Mouse (Mus musculus) CD4-positive helper T cell, adult 2 months (primary cell): ENCODE data around the gene Sumf1.

Source experiments
- DNase-seq: peaks from one replicate; pipeline ENCODE4 v3.0.0-alpha.2; 2012; ENCODE audit warnings: low read depth, missing footprints, low spot score

Gene Sumf1

DNA sequence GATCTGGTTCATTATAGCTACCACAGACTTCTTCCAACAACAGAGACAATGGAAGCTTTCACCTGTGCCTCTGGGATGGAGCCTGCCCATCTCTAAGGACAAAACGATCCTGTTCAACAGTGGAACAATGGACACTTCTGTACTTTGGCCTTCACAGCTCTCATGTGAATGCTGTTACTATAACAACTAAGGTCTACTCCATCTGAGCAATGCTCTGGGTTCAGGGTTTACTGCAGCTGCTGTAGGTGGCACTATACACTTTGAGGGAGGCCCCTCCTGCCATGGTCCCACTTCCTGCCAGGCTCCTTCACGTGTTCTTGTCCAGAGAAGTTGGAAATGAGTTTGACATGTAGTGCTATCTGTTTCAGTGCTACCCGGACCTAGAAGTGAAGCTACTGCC, 36.9 kb downstream of the Sumf1 start:
- DNase-seq = no peak

DNA sequence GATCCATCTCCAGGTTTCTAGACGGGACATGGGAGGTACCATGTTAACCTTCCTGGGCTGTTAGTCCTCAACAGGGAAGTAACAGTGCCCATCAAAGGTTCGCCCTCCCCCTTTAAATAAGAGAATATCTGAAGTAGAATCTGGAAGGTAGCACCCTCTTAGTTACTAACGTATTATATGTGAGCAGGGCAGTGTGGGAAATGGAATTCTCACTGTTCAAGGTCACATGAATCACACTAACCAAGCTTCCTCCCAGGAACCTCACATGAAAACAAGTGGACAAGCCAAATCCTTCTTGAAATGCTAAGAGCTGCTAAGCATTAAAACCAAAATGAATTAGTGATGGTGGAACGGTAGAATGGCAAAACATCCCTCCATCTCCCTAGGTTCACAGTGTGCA, 38.7 kb downstream of the Sumf1 start:
- DNase-seq = no peak

DNA sequence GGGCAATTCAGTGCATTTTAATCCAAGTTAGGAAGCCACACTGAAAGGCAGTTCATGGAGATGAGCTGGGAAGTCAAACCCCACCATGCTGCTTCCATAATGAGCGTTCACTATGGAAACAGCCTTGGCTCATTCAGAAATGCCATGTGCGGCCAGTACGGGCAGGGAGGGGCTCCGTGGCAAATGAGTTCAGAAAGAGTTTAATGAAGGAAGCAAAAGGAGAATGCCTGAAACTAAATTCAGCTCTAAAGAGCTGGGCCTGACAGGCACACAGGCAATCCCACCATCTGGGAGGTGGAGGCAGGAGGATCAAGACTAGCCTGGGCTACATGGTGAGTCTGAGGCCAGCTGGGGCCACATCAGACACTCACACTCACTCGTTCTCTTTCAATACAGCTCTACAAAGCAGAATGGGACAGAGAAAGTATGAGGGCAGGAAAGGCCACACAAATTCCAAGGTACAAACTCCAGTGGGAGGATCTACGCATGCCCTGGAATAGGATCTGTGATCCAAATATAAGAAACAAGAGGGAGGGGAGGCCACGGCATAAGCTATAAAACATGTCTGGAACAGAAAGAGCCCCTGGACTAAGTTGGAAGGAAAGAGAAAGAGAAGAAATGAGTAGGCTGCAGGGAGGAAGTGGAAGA, 39.3 kb downstream of the Sumf1 start:
- DNase-seq = no peak

DNA sequence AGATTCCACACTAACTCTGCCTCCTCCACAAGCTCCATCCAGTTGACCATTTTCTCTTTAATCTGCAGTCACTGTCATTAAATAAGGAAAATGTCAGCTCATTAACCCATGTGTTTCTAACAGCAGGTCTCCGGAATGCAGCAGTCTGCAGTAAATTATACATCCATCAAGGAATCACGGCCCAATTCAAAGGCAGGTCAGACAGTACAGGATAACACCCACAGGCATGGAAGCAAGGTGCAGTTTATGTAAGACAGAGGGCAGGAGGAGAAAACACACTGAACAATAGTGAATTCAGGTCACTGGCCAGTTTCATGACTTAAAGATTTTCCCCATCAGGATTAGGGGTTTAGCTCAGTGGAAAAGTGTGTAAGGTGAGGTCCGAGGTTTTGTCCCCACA, 40.1 kb downstream of the Sumf1 start:
- no peak for DNase-seq

DNA sequence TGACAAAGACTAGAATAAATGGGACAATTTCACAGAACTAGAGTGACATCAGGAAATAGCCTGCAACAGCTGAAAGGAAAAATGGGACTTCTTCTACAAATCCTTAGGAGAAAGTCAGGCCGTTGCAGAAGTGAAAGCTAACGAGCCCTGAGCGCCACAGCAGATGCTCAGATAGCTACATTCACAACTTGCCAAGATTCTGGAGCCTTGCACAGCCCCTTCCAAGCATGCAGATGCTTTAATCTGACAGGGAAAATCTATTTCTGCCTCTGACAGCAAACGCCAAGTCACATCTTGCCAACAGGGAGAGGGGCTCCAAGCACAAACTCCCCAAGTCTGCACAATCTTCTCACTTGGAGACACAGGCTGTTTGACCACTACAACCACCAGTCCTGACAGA, 42.6 kb downstream of the Sumf1 start:
- DNase-seq = no peak

DNA sequence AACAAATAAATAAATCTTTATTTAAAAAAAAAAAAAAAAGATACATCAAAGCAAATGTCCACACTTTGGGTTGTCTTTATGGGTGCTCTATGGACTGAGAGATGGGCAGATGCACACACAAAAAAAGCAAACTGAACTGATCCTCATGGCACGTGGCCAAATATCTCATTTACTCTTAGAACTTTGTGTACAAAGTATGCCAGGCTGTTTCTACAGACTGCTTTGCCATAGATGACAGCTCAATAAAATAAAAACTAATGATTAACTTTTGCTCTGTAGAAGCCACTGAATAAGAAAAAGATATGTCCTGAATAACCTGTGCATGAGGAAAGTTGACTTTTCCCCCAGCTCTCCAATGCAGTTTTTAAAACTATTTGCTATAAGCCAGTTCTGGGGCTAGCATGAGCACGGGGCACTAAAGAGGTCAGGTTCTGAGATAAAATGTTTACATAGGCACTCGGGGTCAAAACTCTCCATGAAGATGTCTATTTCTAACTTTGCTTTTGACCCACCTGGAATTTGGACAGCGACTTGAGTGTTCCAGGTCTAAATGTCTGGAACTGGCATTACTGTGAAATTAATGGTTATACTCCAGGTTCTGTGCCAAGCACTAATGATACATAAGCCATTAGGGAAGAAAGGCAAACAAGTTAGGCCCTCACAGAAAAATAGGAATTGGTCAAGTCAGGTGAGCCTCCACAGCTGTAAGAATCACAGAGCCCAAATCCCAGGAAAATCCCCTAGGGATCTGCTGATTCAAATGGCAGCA, 44.5 kb downstream of the Sumf1 start:
- no peak for DNase-seq

DNA sequence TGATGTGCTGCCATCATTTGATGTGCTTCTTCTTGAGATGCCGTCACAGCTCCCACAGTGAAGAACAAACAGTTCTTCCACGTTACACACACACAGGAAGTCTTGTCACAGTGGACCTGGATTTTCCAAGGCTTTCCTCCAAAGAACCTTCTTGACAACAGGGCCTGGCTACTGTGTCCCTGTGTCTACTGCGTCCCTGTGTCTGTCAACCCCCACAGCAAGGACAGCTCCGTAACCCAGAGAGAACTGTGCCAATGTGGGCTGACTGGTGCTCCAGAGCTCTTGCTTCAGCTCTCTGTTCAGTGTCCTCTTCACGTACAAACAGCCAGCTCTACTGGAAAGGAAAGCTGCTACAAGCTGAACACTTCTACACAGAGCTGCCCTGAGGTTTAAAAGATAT, 48.4 kb downstream of the Sumf1 start:
- no peak for DNase-seq

DNA sequence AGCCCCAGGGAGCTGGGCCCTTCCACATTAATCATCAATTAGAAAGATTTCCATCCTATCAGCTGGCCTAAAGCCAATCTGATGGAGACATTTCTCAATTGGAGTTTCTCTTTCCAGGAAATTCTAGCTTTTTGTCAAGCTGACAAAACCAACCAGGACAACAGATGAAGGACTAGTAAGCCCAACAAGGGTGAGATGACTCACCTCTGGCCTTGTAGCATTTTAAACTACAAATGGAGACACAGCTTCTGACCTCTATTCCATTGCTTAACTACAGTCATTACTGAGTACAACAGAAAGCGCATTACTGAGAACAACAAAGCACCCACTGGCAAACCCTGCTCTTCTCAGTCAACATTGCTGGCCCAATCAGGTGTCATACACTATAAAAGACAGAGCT, 49.1 kb downstream of the Sumf1 start:
- DNase-seq = no peak

DNA sequence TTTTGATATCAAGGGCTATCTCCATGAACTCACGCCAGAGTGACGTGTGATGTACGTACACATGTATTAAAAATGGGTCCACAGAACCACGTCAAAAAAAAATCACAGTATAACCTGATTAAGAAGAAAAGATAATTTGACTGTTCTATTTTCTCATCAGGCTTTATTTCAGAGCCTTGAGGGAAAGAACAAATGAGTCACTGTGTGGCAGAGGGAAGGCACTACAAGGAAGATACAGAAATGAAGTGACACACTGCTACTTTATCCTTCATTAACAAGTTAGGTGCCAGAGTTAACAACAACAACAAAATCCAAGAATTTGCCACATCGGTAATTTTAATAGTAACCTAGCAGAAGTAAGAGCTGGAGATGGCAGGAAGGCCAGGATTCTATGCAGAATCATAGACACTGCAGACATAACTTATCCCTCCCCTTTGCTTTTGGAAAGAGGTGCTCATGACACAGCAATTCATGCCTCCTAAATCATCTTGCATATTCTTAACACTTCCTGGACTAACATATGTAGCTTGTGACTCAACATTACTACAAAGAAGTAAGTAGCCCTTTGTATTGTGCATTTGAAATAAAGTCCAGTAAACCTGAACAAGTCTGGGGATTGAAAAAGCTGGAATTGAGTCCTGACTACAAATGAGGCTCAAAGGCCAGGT, 53.0 kb downstream of the Sumf1 start:
- no peak for DNase-seq

DNA sequence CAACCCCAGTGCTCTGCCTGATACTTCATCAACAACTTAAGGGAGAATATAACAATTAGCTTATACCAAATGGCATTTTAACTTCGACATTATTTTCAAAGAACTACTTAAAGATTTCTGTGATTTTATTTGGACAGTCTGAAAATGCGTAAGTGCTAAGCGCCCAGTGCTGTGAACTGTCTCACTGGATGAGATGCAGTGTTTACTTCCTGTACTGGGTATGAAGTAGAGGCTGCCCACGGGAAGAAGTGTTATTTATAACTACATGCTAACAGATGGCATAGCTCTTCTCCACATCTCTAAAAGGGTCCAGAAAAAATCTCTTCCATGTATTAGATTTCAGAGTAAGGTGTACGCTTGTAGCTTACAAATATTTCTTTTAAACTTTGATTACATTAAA, 54.7 kb downstream of the Sumf1 start:
- no peak for DNase-seq

DNA sequence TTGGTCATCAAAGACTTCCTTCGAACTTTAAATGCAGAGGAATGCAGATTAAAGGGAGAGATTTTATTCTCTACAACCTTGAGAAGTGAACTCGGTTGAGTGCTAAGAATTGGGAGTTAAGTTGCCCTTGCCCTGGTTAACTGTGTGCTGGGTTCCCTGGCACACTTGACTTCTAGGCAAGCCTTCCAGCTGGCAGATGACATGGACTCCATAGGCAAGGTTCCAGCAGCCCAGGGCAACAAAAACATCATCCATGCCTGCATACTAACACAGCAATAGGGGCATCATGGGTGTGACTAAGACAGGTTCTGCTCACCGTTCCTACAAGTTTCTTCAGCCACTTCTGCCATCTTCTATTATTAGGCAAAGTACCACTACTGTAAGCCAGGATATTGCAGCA, 58.8 kb downstream of the Sumf1 start:
- no peak for DNase-seq

DNA sequence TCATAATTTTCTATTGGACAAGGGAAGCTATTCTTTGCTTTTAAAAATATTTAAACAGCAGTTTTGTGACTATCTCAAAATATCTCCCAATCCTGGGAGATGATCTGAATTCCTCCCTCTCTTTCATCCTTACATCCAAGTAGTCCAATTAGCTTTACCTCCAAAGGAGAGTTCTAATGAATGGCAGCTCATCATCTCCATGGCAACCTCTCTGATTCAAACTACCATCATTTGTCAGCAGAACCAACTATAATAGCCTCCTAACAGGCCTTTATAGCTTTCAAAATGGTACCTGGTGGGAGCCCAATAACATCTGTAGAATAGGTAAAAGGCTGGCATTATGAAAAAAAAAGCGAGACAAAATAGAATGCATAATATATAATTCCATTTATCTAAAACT, 59.9 kb downstream of the Sumf1 start:
- no peak for DNase-seq

DNA sequence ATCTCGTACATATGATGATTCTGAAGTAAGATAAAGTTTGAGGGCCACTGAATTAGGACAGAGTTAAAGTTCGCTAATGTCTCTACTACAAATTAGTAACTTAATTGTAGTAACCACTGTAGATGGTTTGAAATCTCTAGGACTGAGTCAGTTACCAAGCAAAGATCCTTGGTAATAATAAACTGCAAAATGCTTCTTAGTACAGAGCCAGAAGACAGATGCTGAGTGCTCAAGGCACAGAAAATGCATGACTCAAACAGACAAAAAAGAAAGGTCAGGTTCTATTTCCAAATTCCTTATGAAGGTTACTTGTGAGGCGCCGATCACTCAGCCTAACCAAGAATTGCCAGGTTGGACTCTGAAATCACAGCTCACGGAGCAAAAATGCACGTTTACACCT, 67.5 kb downstream of the Sumf1 start:
- no peak for DNase-seq

DNA sequence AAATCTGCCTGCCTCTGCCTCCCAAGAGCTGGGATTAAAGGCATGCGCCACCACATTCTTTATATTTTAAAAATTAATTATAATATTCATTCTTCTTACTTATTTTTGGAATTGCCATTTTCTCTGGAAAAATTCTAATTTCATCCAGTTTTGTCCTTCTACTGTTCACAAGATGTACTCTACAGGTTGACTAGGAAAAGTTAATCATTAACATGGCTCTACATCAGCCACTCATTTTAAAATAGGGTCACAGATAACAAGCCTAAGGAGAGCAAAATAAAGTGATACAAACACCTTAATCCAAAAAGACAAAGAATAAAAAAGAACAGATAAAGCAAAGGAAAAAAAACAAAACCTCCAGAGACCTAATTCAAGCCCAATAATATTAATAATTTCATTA, 70.4 kb downstream of the Sumf1 start:
- DNase-seq = no peak

DNA sequence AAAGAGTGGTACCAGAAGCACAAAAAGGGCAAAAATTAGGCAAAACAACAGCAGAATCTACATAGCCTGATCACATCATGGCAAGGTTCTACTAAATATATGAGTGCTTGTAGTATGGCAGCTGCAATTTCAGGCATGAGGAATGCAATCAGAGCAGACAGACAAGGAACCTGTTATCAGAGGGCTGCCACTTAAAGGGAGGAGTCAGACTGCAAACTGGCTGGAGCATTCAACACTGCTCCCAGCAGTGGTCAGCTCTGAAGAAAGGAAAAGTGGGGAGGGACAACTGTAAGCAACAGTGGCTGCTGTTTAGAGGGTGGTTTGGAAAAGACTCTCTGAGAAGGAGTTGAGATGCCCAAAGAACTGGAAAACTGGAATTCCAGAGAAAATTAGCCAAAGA, 73.7 kb downstream of the Sumf1 start:
- DNase-seq = no peak

DNA sequence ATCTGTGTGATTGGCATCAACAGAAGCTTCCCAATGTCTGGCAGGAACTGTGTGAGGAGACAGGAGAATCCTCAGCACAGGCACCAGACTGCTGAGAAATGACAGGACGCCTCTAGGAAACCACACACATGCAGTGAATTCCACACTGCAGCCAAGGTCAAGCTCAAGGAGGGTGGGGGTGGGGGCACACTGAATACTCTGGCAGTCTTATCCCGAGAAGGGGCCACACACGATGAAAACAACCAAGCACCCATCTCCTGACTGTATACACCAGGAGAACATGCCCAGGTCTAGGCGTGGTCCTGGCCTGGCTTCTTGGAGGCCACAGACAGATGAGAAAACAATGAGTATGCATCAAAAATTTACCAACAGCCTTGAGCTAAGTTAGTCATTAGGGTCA, 75.0 kb downstream of the Sumf1 start:
- no peak for DNase-seq

DNA sequence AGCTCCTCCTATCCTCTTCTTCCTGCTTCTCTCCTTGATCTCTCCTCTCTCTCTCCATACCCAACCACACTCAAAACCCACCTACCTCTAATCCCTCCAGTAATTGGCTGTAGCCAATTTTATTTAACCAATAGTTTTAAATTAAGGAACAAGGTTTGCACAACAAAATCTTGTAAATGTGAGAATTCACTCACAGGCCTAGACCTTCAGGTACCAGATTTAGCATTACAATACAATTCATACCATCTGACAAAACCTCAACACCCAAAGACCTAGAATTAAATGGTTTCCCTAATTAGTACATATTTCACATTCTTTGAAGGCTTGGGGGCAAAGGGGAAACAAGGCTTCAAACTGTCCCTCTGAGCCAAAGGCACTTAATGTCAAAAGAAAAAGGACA, 78.0 kb downstream of the Sumf1 start:
- no peak for DNase-seq

DNA sequence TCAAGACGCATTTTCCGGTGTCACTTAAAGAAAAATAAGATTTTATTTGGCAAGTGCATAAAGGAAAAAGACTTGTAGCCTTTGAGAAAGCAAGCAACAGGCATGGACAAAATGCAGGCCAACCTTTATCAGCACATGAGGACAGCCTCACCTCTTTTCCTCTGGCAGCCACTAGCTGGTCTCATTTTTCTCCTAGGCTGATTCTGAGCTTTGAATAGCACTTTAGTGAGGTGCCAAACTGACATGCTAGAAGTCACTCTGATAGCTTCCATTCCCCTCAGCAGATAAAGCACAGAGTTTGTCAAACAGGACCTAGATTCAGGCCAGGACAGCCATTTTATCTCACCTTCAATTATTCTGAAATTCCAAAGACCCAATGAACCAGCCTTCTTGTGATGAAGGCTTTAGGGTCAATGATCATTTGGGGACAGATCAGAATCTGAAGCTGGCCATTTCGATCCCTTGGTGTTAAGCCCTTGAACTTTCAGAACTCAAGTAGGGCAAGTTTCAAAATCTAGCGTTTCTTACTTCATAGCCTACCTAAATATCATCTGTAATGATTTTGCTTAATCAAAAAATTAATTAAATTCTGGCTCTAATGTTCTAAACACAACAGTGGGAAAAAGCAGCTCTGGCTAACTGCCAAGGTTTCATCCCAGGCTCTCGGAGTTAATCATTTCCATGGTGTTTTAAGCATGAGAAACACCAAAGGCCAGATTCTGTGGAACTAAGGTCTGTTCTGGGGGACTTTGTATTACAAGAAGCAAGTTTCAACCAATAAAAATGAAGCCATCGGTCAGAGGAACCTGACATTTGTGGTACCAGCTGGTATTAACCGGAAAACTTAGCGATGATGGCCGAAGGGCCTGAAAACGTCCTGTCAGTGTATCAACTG, 83.2 kb downstream of the Sumf1 start:
- no peak for DNase-seq

DNA sequence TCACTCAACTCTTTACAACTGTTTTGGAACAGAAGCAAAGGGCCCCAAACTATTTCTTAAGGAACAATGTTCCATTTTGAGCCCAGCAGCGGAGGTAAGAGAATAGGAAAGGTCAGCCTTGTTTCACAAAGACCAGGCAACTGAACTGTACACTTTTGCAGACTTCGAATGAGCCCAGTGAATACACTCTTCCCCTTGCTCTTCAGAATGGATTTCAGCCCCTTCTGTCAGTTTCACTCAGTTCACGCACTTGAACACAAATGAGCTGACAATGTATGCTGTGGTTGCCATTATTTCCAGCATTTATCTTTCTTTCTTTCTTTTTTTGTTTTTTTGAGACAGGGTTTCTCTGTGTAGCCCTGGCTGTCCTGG, 86.5 kb downstream of the Sumf1 start:
- no peak for DNase-seq

DNA sequence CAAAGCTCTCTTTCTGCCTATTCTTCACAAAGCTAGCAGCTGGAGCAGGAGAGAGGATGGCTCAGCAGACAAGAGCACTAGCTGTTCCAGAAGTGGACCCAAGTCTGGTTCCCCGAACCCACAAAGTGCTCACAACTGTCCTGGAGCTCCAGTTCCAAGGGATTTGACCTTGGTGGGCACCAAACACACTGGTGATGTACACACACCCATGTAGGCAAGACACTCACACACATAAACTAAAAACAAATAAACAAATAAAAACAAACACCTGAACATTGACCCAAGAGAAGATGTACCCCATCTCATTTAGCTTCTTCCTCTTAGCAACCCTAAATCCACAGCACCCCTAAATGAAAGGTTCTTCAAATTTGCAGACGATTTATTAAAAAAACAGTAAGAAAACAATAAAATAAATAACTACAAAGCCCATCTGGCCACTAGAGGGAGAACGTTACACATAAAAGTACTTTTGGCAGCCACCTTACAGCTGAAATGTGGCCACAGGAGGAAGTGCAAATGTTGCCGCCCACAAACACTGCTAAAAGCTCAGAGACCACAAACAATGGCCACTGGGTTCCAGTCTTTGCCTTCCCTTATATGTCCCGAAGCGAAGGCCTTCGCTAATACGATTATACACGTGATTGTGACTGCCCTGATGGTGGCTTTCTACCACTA, 87.1 kb downstream of the Sumf1 start:
- DNase-seq = peak; percentile 85

DNA sequence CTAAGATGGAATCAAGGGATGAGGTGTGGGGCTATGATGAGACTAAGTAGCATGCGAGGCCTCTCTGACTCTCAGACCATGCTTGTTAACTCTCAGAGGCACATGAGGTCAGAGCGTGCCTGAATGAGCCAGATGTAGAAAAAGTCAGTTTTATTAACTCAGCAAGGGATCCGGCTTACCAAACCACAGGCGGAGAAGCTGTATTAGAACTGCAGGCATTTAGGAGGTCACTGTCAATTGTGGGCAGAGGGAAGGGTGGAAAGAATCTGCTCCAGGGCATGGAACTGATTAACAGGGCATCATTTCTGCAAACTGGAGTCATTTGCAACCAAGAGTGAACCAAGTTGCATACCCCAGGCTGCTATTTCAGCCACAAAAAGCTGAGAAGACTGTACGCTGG, 89.9 kb downstream of the Sumf1 start:
- no peak for DNase-seq

DNA sequence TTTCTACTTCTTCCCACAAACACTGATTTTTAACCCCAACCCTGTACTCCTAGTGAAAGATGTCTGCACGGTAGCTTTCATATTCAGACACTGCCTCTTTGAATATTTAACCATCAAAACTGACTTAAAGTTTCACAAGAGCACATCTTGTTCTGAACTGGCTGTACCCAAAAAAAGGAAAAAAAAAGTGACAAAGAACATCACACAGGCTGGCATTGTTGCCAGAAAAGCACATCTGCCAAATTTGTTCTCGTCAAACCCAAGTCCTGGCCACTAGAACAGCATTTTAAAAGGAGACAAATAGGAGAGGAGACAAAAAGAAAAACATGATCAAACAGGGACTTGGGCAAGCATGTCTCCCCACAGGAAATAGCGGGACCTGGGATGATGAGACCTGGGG, 91.9 kb downstream of the Sumf1 start:
- DNase-seq = no peak
